Mouse (Mus musculus) cortical plate, adult 2 months (tissue): ENCODE measurements around the gene Zfand3. TPM values are rescaled to one million over a fixed set of nuclear protein-coding genes. Genes with fewer than 3 reads are reported as not detected.

Experiments used
- H3K27ac ChIP-seq: fragments of 200-500 bp; 2 replicates; pipeline ENCODE4 v1.5.1; 2012; ENCODE audit warnings: low read length, control low read depth, inconsistent platforms; ENCODE audit not compliant: insufficient read depth
- H3K4me1 ChIP-seq: fragments of 200-500 bp; 2 replicates; pipeline ENCODE4 v1.6.1; 2011; ENCODE audit warnings: low read length; ENCODE audit not compliant: control insufficient read depth, insufficient read depth
- H3K4me3 ChIP-seq: fragments of 200-500 bp; 2 replicates; pipeline ENCODE4 v1.5.1; 2011; ENCODE audit warnings: mild to moderate bottlenecking, low read length, control low read depth; ENCODE audit not compliant: insufficient read depth
- CTCF ChIP-seq: fragments of 200-500 bp; IDR thresholded peaks from 2 replicates; pipeline ENCODE4 v1.5.1; 2011; ENCODE audit warnings: mild to moderate bottlenecking, control low read depth, low read length; ENCODE audit not compliant: insufficient read depth; ENCODE audit errors: extremely low read depth
- POLR2A ChIP-seq: fragments of 200-500 bp; IDR thresholded peaks from 2 replicates; pipeline ENCODE4 v1.6.1; 2011; ENCODE audit warnings: mild to moderate bottlenecking, low read length, control low read depth; ENCODE audit not compliant: insufficient read depth; ENCODE audit errors: extremely low read depth
- polyA plus RNA-seq: library from polyadenylated mRNA; depleted of rRNA; stranded (reverse); fragments of >200 nt; gene quantifications from 2 replicates; pipeline ENCODE4 v1.2.3, GENCODE M21; 2012

The Zfand3 gene
- polyA plus RNA-seq, 1 experiment, result 102 TPM

- no peak overlapping the region for H3K4me3 ChIP-seq
- no peak for TF ChIP-seq POLR2A
- TF ChIP-seq CTCF, result no peak
- no peak overlapping the region for H3K27ac ChIP-seq
These were observed 205.7 kb downstream of the Zfand3 start for GRCm38 (mm10) chr17:30210262-30210661.

DNA sequence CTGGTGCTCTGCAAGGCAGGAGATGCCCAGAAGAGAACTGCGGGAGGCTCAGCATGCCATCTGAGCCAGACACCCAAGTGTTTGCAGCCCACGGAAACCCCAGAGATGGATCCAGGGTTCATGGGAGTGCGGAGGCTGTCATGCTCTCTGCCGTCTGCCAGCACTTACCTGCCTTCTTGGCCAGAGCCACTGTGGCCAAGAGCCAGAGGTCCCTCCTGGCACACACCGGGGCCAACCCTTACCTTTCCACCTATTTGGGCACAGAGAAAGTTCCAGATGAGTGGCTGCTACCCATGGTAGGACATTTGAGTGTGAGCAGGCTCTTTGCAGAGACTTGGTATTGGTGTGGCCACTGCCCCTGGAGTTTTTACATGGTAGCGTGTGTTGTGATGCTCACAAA is 206.4 kb downstream of the Zfand3 start:
- peaks cover 8% of the 10 kb centered on the region; the same call in 1 of the 2 replicates for H3K4me1 ChIP-seq
- no peak overlapping the region for H3K4me3 ChIP-seq
- no peak overlapping the region for H3K27ac ChIP-seq
- TF ChIP-seq CTCF (no peak), POLR2A (no peak)

More at GRCm38 (mm10) chr17:30210262-30210661, 205.7 kb downstream of the Zfand3 start:
- peaks cover 8% of the 10 kb centered on the region; the same call in 1 of the 2 replicates for H3K4me1 ChIP-seq

DNA sequence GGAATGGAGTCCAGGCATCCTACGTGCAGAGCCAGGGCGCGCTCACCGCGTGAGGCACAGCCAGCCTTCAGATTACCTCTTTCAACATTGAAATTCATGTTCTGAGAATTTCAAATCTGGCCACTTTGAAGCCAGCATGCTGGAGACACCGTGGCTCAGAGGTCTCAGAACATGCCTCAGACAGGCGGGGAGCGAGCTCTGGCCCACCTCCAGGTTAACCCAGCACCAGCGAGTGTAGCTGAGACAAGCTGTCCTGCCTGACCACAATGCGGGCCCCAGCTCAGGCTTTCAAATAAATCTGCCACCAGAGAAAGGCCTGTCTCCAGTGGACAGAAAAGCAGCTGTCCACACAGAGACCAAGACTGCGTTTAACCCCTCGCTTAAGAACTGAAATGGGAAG is 208.1 kb downstream of the Zfand3 start:
- no peak overlapping the region for H3K4me3 ChIP-seq
- TF ChIP-seq CTCF, result no peak
- TF ChIP-seq POLR2A, result no peak
- no peak overlapping the region for H3K27ac ChIP-seq

GRCm38 (mm10) chr17:30213371-30213770 is 208.8 kb downstream of the Zfand3 start:
- H3K4me1 ChIP-seq, result peaks cover 8% of the 10 kb centered on the region; the same call in 1 of the 2 replicates
- no peak overlapping the region for H3K4me3 ChIP-seq
- no peak overlapping the region for H3K27ac ChIP-seq
- TF ChIP-seq CTCF (no peak), POLR2A (no peak)

More for the DNA sequence above, 208.1 kb downstream of the Zfand3 start:
- peaks cover 8% of the 10 kb centered on the region; the same call in 1 of the 2 replicates for H3K4me1 ChIP-seq

- Histone ChIP-seq H3K27ac (peak overlapping the region; percentile 57; the same call in 1 of the 2 replicates), H3K4me1 (peaks cover 8% of the 10 kb centered on the region; the same call in 1 of the 2 replicates), H3K4me3 (no peak overlapping the region)
- TF ChIP-seq POLR2A, result no peak
- TF ChIP-seq CTCF, result no peak
These were observed 209.9 kb downstream of the Zfand3 start for GRCm38 (mm10) chr17:30214393-30214792.

DNA sequence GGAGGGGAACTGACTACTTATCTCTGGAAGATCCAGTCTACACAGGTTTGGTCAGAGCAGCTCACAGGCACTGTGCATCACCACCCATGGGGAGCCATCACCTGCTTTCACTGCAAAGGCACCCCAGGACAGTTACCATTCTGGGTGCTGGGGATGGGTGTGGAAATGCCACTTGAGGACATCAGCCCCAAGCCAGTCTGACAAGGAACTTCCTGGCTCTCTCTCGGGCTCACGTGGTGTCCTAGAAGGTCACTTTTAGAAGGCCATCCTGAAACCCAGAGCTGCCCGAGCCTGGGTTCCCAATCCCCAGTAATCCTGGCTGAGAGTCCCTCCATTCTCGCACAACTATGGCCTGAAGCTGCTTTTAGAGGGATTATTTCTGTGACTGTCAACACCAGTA is 211.2 kb downstream of the Zfand3 start:
- TF ChIP-seq POLR2A, result no peak
- no peak for TF ChIP-seq CTCF
- H3K27ac ChIP-seq, result no peak overlapping the region

GRCm38 (mm10) chr17:30221677-30222076 is 217.1 kb downstream of the Zfand3 start:
- H3K4me3 ChIP-seq, result no peak overlapping the region
- TF ChIP-seq POLR2A (no peak), CTCF (no peak)
- H3K4me1 ChIP-seq, result peaks cover 4% of the 10 kb centered on the region
- no peak overlapping the region for H3K27ac ChIP-seq

More for the DNA sequence above, 211.2 kb downstream of the Zfand3 start:
- H3K4me3 ChIP-seq, result no peak overlapping the region
- peaks cover 8% of the 10 kb centered on the region; the same call in 1 of the 2 replicates for H3K4me1 ChIP-seq

GRCm38 (mm10) chr17:30222361-30222760 is 217.8 kb downstream of the Zfand3 start:
- Histone ChIP-seq H3K27ac (no peak overlapping the region), H3K4me1 (peaks cover 4% of the 10 kb centered on the region), H3K4me3 (no peak overlapping the region)
- TF ChIP-seq POLR2A (no peak), CTCF (no peak)

- TF ChIP-seq CTCF (no peak), POLR2A (no peak)
- no peak overlapping the region for H3K27ac ChIP-seq
These were observed 218.3 kb downstream of the Zfand3 start for GRCm38 (mm10) chr17:30222837-30223236.

GRCm38 (mm10) chr17:30225030-30225740 is 220.7 kb downstream of the Zfand3 start:
- TF ChIP-seq POLR2A (no peak), CTCF (no peak)
- Histone ChIP-seq H3K27ac (no peak overlapping the region), H3K4me3 (no peak overlapping the region), H3K4me1 (peaks cover 10% of the 10 kb centered on the region)

More at GRCm38 (mm10) chr17:30222837-30223236, 218.3 kb downstream of the Zfand3 start:
- peaks cover 4% of the 10 kb centered on the region for H3K4me1 ChIP-seq
- no peak overlapping the region for H3K4me3 ChIP-seq
